Mouse (Mus musculus): ENCODE results near the gene H2al1f.
"Not testable (repeated sequence)": the region's sequence is repeated elsewhere in the genome, so short reads cannot be mapped to it uniquely, and the experiment has no call there.

Gene H2al1f

GRCm38 (mm10) chrX:11314858-11315257 is at the start of gene H2al1f:
Gene H2al1f, plus strand, starts transcription at chrX:11315158.
- DNase-seq, result not testable (repeated sequence)

- DNase-seq, result no peak
These were observed 47.2 kb upstream of the H2al1f start for GRCm38 (mm10) chrX:11267791-11268190.

- DNase-seq, result no peak
These were observed 45.9 kb upstream of the H2al1f start for GRCm38 (mm10) chrX:11269074-11269473.

- no peak for DNase-seq
These were observed 41.8 kb upstream of the H2al1f start for GRCm38 (mm10) chrX:11273190-11273589.

GRCm38 (mm10) chrX:11277083-11277482 is 37.9 kb upstream of the H2al1f start:
- no peak for DNase-seq

GRCm38 (mm10) chrX:11280741-11281140 is 34.2 kb upstream of the H2al1f start:
- DNase-seq, result no peak

GRCm38 (mm10) chrX:11288306-11288882 is 26.6 kb upstream of the H2al1f start:
- DNase-seq, result no peak

GRCm38 (mm10) chrX:11289244-11289643 is 25.7 kb upstream of the H2al1f start:
- no peak for DNase-seq

GRCm38 (mm10) chrX:11298957-11299356 is 16.0 kb upstream of the H2al1f start, which contains the start of gene H2al1a:
Gene H2al1a, plus strand, starts transcription at chrX:11299257.
- not testable (repeated sequence) for DNase-seq

GRCm38 (mm10) chrX:11302132-11302531 is 12.8 kb upstream of the H2al1f start, which contains the start of gene H2al1b:
Gene H2al1b, plus strand, starts transcription at chrX:11302432.
- DNase-seq, result not testable (repeated sequence)

GRCm38 (mm10) chrX:11305355-11305754 is 9.6 kb upstream of the H2al1f start, which contains the start of gene H2al1c:
Gene H2al1c, plus strand, starts transcription at chrX:11305655.
- not testable (repeated sequence) for DNase-seq

GRCm38 (mm10) chrX:11308524-11308923 is 6.4 kb upstream of the H2al1f start, which contains the start of gene H2al1d:
Gene H2al1d, plus strand, starts transcription at chrX:11308824.
- not testable (repeated sequence) for DNase-seq

GRCm38 (mm10) chrX:11311634-11312033 is 3.3 kb upstream of the H2al1f start, which contains the start of gene H2al1e:
Gene H2al1e, plus strand, starts transcription at chrX:11311934.
- not testable (repeated sequence) for DNase-seq

- not testable (repeated sequence) for DNase-seq
These were observed 3.0 kb downstream of the H2al1f start, which contains the start of gene H2al1g for GRCm38 (mm10) chrX:11317956-11318355. Gene H2al1g, plus strand, starts transcription at chrX:11318256.

GRCm38 (mm10) chrX:11321192-11321591 is 6.2 kb downstream of the H2al1f start, which contains the start of gene H2al1h:
Gene H2al1h, plus strand, starts transcription at chrX:11321492.
- DNase-seq, result not testable (repeated sequence)

GRCm38 (mm10) chrX:11324359-11324758 is 9.4 kb downstream of the H2al1f start, which contains the start of gene H2al1i:
Gene H2al1i, plus strand, starts transcription at chrX:11324659.
- DNase-seq, result not testable (repeated sequence)

- DNase-seq, result not testable (repeated sequence)
These were observed 12.6 kb downstream of the H2al1f start, which contains the start of gene H2al1j for GRCm38 (mm10) chrX:11327522-11327921. Gene H2al1j, plus strand, starts transcription at chrX:11327822.

- no peak for DNase-seq
These were observed 30.8 kb downstream of the H2al1f start for GRCm38 (mm10) chrX:11345762-11346161.

GRCm38 (mm10) chrX:11346756-11347155 is 31.8 kb downstream of the H2al1f start:
- no peak for DNase-seq

GRCm38 (mm10) chrX:11360823-11361222 is 45.9 kb downstream of the H2al1f start:
- no peak for DNase-seq

- no peak for DNase-seq
These were observed 46.3 kb downstream of the H2al1f start for GRCm38 (mm10) chrX:11361261-11361660.

- DNase-seq, result no peak
These were observed 48.9 kb downstream of the H2al1f start for GRCm38 (mm10) chrX:11363890-11364289.
